Mouse (Mus musculus) C2C12 (cell line): ENCODE measurements around the gene Naa80. TPM values are rescaled to one million over a fixed set of nuclear protein-coding genes. Genes with fewer than 3 reads are reported as not detected.

Experiments used
- H3K27me3 ChIP-seq: one replicate; pipeline ENCODE4 v1.6.1; 2011; ENCODE audit not compliant: control insufficient read depth, insufficient read depth, insufficient read length
- H3K36me3 ChIP-seq: one replicate; pipeline ENCODE4 v1.6.1; 2011; ENCODE audit not compliant: control insufficient read depth, insufficient read depth
- H3K4me3 ChIP-seq: one replicate; pipeline ENCODE4 v1.5.1; 2011; ENCODE audit warnings: mild to moderate bottlenecking, control low read depth; ENCODE audit not compliant: poor library complexity, insufficient read depth, severe bottlenecking
- H3K79me2 ChIP-seq: one replicate; pipeline ENCODE4 v1.6.1; 2011; ENCODE audit not compliant: control insufficient read depth, insufficient read depth
- H3K79me3 ChIP-seq: one replicate; pipeline ENCODE4 v1.6.1; 2011; ENCODE audit warnings: low read depth, control low read depth
- H3ac ChIP-seq: one replicate; pipeline ENCODE3; 2011; ENCODE audit warnings: low read depth; ENCODE audit not compliant: control insufficient read depth, insufficient read length
- CEBPB ChIP-seq: IDR thresholded peaks from one replicate; pipeline ENCODE4 v1.6.1; 2011; ENCODE audit warnings: low read depth, mild to moderate bottlenecking, control low read depth, moderate library complexity
- CTCF ChIP-seq: IDR thresholded peaks from one replicate; pipeline ENCODE4 v1.5.1; 2011; ENCODE audit not compliant: control insufficient read depth, insufficient read depth, insufficient read length
- FOSL1 ChIP-seq: IDR thresholded peaks from one replicate; pipeline ENCODE4 v1.8.0; 2011; ENCODE audit warnings: mild to moderate bottlenecking, low read length; ENCODE audit not compliant: poor library complexity, insufficient read depth, severe bottlenecking
- MAX ChIP-seq: IDR thresholded peaks from one replicate; pipeline ENCODE4 v1.6.1; 2011; ENCODE audit warnings: mild to moderate bottlenecking, control low read depth
- MYOD1 ChIP-seq: IDR thresholded peaks from one replicate; pipeline ENCODE4 v1.6.1; 2011; ENCODE audit warnings: low read depth; ENCODE audit not compliant: control insufficient read depth, insufficient read length
- MYOG ChIP-seq: IDR thresholded peaks from one replicate; pipeline ENCODE4 v1.6.1; 2011; ENCODE audit not compliant: control insufficient read depth, insufficient read length; ENCODE audit errors: extremely low read depth
- USF1 ChIP-seq: IDR thresholded peaks from one replicate; pipeline ENCODE4 v1.6.1; 2011; ENCODE audit warnings: low read depth, mild to moderate bottlenecking, control low read depth, moderate library complexity
- polyA plus RNA-seq: library from polyadenylated mRNA; unstranded; fragments of >200 nt; fragmentation: generic; extraction: Trizol; gene quantifications from one replicate; pipeline ENCODE4 v1.2.1, GENCODE M21; 2012; ENCODE audit warnings: missing spikeins

Gene Naa80
- polyA plus RNA-seq, 1 experiment = 8.2 TPM

- no peak within 1 kb of the TSS for H3ac ChIP-seq
- H3K79me2 ChIP-seq = peaks cover 5% of the 10 kb centered on the region
- no peaks in the 10 kb centered on the region for H3K27me3 ChIP-seq
- no peak within 1 kb of the TSS for H3K4me3 ChIP-seq
- H3K36me3 ChIP-seq = no peaks in the 10 kb centered on the region
- no peak for TF ChIP-seq CTCF
- no peak for TF ChIP-seq MYOD1
- TF ChIP-seq MAX = no peak
- TF ChIP-seq USF1 = no peak
- no peak for TF ChIP-seq CEBPB
- no peak for TF ChIP-seq MYOG
- TF ChIP-seq FOSL1 = no peak
- H3K79me3 ChIP-seq = no peaks in the 10 kb centered on the region
Measured at GRCm38 (mm10) chr9:107547026-107547425, 31.7 kb upstream of the Naa80 start, which contains the start of gene Zmynd10. Gene Zmynd10 (plus strand): TSS chr9:107547298.

GRCm38 (mm10) chr9:107547957-107548356 lies 30.7 kb upstream of the Naa80 start:
- peaks cover 6% of the 10 kb centered on the region for H3K79me3 ChIP-seq
- H3K27me3 ChIP-seq = no peaks in the 10 kb centered on the region
- H3K36me3 ChIP-seq = no peaks in the 10 kb centered on the region
- H3K79me2 ChIP-seq = peaks cover 15% of the 10 kb centered on the region
- no peak overlapping the region for H3ac ChIP-seq
- TF ChIP-seq MYOD1 (no peak), USF1 (no peak), FOSL1 (no peak), MYOG (no peak), CEBPB (no peak), CTCF (no peak), MAX (no peak)
- no peak overlapping the region for H3K4me3 ChIP-seq

GRCm38 (mm10) chr9:107548820-107549219 lies 29.9 kb upstream of the Naa80 start:
- no peaks in the 10 kb centered on the region for H3K27me3 ChIP-seq
- H3K79me3 ChIP-seq = peaks cover 11% of the 10 kb centered on the region
- H3K4me3 ChIP-seq = no peak overlapping the region
- H3K36me3 ChIP-seq = no peaks in the 10 kb centered on the region
- H3ac ChIP-seq = no peak overlapping the region
- peaks cover 23% of the 10 kb centered on the region for H3K79me2 ChIP-seq
- TF ChIP-seq CEBPB = no peak
- no peak for TF ChIP-seq MYOD1
- TF ChIP-seq MYOG = no peak
- no peak for TF ChIP-seq MAX
- no peak for TF ChIP-seq FOSL1
- no peak for TF ChIP-seq CTCF
- no peak for TF ChIP-seq USF1

GRCm38 (mm10) chr9:107549297-107550074 lies 29.2 kb upstream of the Naa80 start:
- Histone ChIP-seq H3K79me2 (peaks cover 26% of the 10 kb centered on the region), H3K27me3 (no peaks in the 10 kb centered on the region), H3ac (no peak overlapping the region), H3K4me3 (no peak overlapping the region), H3K79me3 (peaks cover 11% of the 10 kb centered on the region), H3K36me3 (no peaks in the 10 kb centered on the region)
- TF ChIP-seq MAX = no peak
- TF ChIP-seq FOSL1 = no peak
- no peak for TF ChIP-seq MYOG
- no peak for TF ChIP-seq CTCF
- no peak for TF ChIP-seq CEBPB
- no peak for TF ChIP-seq USF1
- TF ChIP-seq MYOD1 = no peak

GRCm38 (mm10) chr9:107550491-107551116 lies 28.1 kb upstream of the Naa80 start:
- H3K4me3 ChIP-seq = peak overlapping the region; percentile 45
- H3K79me3 ChIP-seq = peaks cover 14% of the 10 kb centered on the region
- TF ChIP-seq USF1 = no peak
- peaks cover 36% of the 10 kb centered on the region for H3K79me2 ChIP-seq
- H3ac ChIP-seq = no peak overlapping the region
- H3K36me3 ChIP-seq = no peaks in the 10 kb centered on the region
- H3K27me3 ChIP-seq = no peaks in the 10 kb centered on the region
